Mouse (Mus musculus) bone marrow, adult 2 months (tissue): ENCODE data around the gene B3galnt1. TPM values are rescaled to one million over a fixed set of nuclear protein-coding genes. Genes with fewer than 3 reads are reported as not detected.

ENCODE experiments used
- H3K27ac ChIP-seq: fragments of 200-500 bp; 2 replicates; pipeline ENCODE4 v1.5.1; 2012; ENCODE audit warnings: low read depth, mild to moderate bottlenecking, control low read depth, inconsistent platforms, low read length; ENCODE audit not compliant: control insufficient read depth, poor library complexity, insufficient read depth
- H3K4me1 ChIP-seq: fragments of 200-500 bp; 2 replicates; pipeline ENCODE4 v1.6.1; 2011; ENCODE audit warnings: low read length; ENCODE audit not compliant: control insufficient read depth, insufficient read depth
- H3K4me3 ChIP-seq: fragments of 200-500 bp; replicated peaks from 2 replicates; pipeline ENCODE3; 2011; ENCODE audit warnings: mild to moderate bottlenecking, low read depth, low read length, control low read depth; ENCODE audit not compliant: control insufficient read depth
- CTCF ChIP-seq: fragments of 200-500 bp; IDR thresholded peaks from 2 replicates; pipeline ENCODE4 v1.5.1; 2011; ENCODE audit warnings: low read length, control low read depth; ENCODE audit not compliant: control insufficient read depth, insufficient read depth
- POLR2A ChIP-seq: fragments of 200-500 bp; IDR thresholded peaks from 2 replicates; pipeline ENCODE4 v1.6.1; 2011; ENCODE audit warnings: low read depth, mild to moderate bottlenecking, control low read depth, low read length, borderline replicate concordance; ENCODE audit not compliant: control insufficient read depth
- WGBS: fragments of 180-500 bp; shearing (Covaris S2); methylation state at CpG from one replicate; pipeline ENCODE4 v1.1.7; 2018; 5-methylcytosine and 5-hydroxymethylcytosine counted together
- polyA plus RNA-seq: library from polyadenylated mRNA; stranded (reverse); fragments of >200 nt; gene quantifications from 2 replicates; pipeline ENCODE4 v1.2.4, GENCODE M21; 2011; ENCODE audit warnings: low replicate concordance; ENCODE audit not compliant: missing spikeins, insufficient read depth, insufficient read length

B3galnt1 gene
- 2.0 TPM in 1 of 2 replicates, not detected in the other for polyA plus RNA-seq

DNA sequence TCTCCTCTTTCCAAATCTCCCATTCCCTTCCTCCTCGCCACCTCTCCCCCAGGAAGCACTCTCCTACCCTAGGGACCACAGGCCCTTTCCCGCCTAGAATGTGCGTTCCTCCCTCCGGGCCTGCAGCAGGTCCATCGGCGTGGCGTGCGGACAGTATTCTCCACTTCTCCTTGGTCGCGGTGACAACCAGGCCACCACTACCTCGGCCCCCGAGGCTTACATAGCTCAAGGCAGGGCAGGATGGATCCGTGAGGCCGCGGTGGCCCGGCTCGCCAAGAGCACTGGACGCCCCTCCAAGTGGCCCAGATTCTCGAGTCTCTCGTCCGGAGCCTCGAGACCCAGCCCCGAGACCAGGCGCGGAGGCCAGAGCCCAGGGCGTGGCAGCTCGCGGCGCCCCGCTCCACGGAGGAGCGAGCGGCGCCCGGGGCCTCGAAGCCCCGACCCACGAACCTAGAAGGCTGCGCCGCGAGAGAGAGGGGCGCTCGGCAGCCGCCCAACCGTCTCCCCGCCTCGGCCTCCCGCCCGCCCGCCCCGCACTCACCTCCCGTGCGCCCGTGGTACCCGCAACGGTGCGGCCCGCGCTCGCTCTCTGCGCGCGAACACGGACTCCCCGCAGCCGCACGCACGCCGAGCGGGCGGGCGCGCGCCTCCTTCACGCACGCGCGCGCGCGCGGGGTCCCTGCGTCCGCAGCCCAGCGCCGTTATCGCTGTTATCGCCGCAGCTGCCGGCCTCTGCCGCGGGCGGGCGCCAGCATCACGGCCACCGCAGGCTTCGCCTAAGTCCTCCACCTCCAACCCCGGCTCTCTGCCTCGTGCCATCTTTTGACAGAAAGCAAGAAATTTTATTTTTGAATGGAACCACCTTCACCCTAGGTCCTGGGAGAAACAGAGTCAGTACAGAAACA, at the start of gene B3galnt1:
B3galnt1 (minus strand) TSS at position 700 of the 905 bp plus-strand sequence.
- TF ChIP-seq POLR2A (no peak), CTCF (no peak)
- no peak within 1 kb of the TSS; the same call in 1 of the 2 replicates for H3K27ac ChIP-seq
- H3K4me3 ChIP-seq: peak within 1 kb of the TSS; percentile 57
- H3K4me1 ChIP-seq: no peaks in the 10 kb centered on the region; the same call in none of the 2 replicates
- 2% methylated on average over 99 of the region's 99 CpGs for WGBS

DNA sequence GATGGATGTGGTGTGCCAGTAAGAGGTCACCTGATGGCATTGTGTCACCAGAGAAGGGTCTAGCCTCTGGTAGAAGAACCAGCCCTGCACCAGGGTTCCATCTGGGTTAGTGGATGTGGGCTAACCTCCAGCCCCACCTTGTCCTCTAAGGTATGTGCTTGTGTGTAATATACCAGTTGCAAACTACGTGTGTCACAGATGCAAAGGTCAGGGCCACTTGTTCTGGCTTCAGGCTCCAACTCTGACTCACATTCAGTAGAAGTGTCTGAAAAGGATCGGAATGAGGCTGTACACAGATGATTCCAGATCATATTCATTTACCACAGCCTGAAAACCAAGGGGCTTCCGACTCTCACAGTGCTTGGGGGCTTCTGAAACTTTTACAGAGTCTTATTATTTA, 35.8 kb upstream of the B3galnt1 start:
- 73% methylated on average over 3 of the region's 3 CpGs for WGBS
- Histone ChIP-seq H3K27ac (no peak overlapping the region), H3K4me3 (no peak overlapping the region), H3K4me1 (no peaks in the 10 kb centered on the region)
- TF ChIP-seq POLR2A (no peak), CTCF (no peak)

GRCm38 (mm10) chr3:69633706-69634420, 35.1 kb upstream of the B3galnt1 start:
- Histone ChIP-seq H3K4me3 (no peak overlapping the region), H3K27ac (no peak overlapping the region), H3K4me1 (no peaks in the 10 kb centered on the region)
- WGBS: 69% methylated on average over 12 of the region's 12 CpGs
- TF ChIP-seq CTCF: no peak
- TF ChIP-seq POLR2A: no peak

GRCm38 (mm10) chr3:69626963-69627590, 28.3 kb upstream of the B3galnt1 start:
- no peak overlapping the region for H3K27ac ChIP-seq
- WGBS: 75% methylated on average over 11 of the region's 11 CpGs
- TF ChIP-seq POLR2A (no peak), CTCF (no peak)
- H3K4me1 ChIP-seq: no peaks in the 10 kb centered on the region
- no peak overlapping the region for H3K4me3 ChIP-seq

DNA sequence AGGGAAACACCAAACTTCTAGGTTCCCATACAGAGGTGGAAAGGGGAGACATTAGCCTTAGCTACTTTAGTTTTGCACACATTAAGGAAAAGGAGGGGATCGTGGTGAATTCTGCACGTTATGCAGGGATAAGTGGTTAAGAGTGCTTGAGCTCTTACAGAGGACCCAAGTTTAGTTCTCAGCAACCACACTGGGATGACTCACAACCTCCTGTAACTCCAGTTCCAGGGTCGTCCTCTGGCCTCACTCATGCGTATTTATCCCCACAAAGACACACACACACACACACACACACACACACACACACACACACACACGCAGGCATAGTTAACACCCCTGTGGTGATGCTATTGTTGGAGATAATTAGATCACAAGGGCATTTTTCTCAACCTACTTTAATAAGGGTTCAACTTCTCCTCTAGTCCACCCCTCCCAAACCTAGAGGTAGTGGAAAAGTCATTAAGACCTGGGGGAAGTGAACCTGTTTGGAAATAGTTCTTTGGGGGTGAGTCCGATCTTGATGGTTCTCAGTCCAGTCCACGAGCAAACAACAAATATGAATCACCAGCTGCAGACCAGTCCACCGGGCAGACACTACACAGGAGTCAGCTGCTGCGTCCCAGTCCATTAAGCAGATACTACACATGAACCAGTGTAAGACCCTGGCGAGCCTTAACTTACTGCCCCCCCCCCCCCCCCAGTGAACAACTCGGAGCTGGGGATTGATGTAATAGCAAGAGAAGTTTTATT, 27.6 kb upstream of the B3galnt1 start:
- WGBS: 78% methylated on average over 11 of the region's 11 CpGs
- no peak for TF ChIP-seq CTCF
- no peak for TF ChIP-seq POLR2A
- Histone ChIP-seq H3K4me3 (no peak overlapping the region), H3K27ac (no peak overlapping the region), H3K4me1 (no peaks in the 10 kb centered on the region)

GRCm38 (mm10) chr3:69624182-69624581, 25.4 kb upstream of the B3galnt1 start:
- H3K4me3 ChIP-seq: no peak overlapping the region
- no peaks in the 10 kb centered on the region for H3K4me1 ChIP-seq
- no peak overlapping the region for H3K27ac ChIP-seq
- 77% methylated on average over 2 of the region's 2 CpGs for WGBS
- no peak for TF ChIP-seq CTCF
- TF ChIP-seq POLR2A: no peak

DNA sequence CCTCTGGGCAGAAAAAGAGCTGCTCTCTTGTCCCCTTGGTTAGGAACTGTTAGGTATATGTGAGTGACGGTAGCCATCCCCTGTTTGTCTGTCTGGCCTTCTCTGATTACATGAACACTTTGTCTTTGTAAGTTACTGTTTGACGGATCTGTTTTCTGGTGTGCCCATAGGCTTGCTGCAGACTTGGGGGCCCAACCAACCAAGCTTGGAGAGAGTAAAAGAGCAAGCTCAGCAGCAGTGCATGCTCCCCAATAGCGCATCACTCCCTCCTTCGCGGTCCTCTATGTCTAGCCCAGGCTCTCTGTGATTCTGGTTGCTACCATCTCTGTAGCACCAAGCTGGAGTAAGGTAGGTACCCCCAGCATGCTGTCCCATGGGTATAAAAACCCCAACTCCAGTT, 9.1 kb upstream of the B3galnt1 start:
- no peaks in the 10 kb centered on the region for H3K4me1 ChIP-seq
- no peak overlapping the region for H3K27ac ChIP-seq
- 87% methylated on average over 5 of the region's 5 CpGs for WGBS
- no peak overlapping the region for H3K4me3 ChIP-seq
- TF ChIP-seq CTCF (no peak), POLR2A (no peak)

GRCm38 (mm10) chr3:69607468-69607867, 8.7 kb upstream of the B3galnt1 start:
- H3K4me3 ChIP-seq: no peak overlapping the region
- 51% methylated on average over 1 of the region's 1 CpGs for WGBS
- no peak for TF ChIP-seq CTCF
- TF ChIP-seq POLR2A: no peak
- no peaks in the 10 kb centered on the region; the same call in 1 of the 2 replicates for H3K4me1 ChIP-seq
- H3K27ac ChIP-seq: no peak overlapping the region
